Mouse (Mus musculus) mouse embryonic stem cell (cell line): ENCODE data around the gene Uba52.

Source experiments
- in situ Hi-C, 2 experiments: fragments of 300-500 bp; cut with MboI; formaldehyde crosslinking; loops; 1 replicate in 1 of 2; 3 replicates in 1 of 2; pipeline ENCODE4 v1.14.3; 2019 to 2020; ENCODE audit warnings: low sequenced_read_pairs in 2 of 2, low pct_unique_long_range_greater_than_20kb in 1 of 2, mixed read lengths in 1 of 2; ENCODE audit not compliant: unreplicated experiment in 1 of 2

The Uba52 gene

DNA sequence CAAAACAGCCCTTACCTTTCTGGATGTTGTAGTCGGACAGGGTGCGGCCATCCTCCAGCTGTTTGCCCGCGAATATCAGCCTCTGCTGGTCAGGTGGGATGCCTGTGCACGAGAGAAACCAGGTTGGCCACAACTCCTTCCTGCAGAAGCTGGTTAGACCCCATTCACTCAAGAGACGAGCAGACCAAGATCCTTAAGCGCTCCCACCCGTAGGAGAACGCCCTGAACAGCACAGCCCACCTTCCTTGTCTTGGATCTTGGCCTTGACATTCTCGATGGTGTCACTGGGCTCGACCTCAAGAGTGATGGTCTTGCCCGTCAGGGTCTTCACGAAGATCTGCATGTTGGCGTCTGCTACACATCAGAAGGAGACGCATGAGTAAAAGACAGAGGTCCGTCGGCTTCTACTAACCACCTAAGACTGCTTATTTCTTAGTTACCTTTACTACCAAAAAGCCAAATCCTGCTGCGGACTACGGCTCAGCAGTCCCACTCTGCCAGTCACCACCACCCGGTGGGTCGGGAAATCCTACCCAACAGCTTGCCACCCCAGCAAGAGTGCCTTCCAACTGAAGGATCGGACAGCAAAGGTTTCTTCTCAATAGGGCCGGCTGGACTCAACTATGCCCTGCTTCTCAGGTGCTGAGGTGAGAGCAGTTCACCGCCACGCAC, 1.2 kb downstream of the Uba52 start:
- in situ Hi-C loops, result loop anchor here in 1 of 2 experiments (10.0 kb wide), 1 partner anchor 95 kb away; no protein-coding TSS in a partner anchor

DNA sequence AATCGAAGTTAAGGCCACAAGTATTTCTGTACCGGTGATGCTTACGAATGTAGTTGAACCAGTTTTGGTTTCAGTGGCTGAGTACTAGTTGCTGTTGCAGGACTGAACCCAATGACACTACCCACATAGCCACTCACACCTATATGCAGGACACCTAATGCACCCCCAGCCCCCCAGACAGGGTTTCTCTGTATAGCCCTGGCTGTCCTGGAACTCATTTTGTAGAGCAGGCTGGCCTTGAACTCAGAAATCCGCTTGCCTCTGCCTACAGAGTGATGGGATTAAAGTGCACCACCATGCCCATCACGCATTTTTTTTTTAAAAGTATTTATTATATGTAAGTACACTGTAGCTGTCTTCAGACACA, 3.6 kb downstream of the Uba52 start:
- in situ Hi-C loops, result loop anchor here in 1 of 2 experiments (10.0 kb wide), 1 partner anchor 92 kb away; no protein-coding TSS in a partner anchor

DNA sequence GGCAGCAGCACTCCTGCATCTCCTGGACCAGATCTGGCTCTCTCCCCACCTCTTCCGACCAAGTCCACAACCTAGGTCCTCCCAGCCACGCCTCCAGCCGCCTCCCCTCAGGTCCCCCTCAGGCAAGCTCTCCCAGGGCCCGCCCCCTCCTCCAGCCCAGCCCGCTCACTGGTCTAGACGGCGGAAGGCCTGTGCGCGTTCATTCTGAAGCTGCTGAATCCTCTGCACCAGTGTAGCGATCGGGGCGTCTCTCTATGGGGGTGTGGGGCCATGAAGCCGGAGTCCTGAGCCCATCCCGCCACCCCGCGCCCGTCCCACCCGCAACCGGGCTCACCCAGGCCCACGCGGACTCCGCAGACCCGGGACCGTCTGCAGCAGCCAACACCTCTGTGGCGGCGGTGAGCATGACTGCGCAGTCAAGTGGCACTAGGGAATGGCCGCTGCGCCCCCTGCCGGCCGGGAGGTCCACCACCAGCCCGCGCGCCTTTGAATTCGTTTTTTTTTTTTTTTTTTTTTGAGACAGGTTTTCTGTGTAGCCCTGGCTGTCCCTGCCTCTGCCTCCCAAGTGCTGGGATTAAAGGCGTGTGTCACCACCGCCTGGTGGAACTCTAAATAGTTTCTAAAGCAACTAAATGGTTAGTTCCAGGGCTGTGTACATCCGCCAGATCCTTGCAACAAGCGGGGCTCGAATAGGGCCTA, 4.1 kb downstream of the Uba52 start, which contains the start of gene Rex1bd:
TSS of gene Rex1bd (minus strand) at position 425 of the 699 bp plus-strand sequence.
- in situ Hi-C loops, result loop anchor here in 1 of 2 experiments (10.0 kb wide), 1 partner anchor 92 kb away; no protein-coding TSS in a partner anchor

DNA sequence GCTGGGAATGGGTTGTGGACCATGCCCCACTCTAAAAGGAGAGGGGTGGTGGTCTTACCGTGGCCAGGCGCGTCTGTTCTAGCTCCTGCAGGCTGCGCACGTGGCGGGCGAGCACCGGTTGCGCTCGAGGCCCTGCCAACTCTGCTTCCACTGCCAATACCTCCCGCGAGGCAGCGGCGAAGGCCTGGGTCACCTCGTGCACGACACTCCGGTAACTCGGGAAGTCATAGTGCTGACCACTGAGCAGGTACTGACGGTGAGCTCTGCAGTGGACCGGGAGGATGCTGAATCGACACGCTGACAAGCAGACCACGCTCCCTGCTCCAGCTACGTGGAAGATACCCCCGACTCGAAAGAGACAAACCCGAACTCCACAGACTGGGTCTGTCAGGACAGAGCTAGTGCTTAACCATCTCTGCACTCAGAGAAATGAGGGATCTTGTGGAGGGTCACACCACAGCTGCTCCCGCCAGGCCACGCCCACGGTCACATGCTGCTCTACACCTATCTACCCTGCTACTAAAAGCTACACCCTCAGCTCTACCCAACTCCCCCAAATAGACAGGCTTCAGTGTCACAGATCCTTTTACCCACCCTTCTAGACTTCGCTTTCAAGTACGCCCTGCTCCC, 4.8 kb downstream of the Uba52 start:
- in situ Hi-C loops, result loop anchor here in 1 of 2 experiments (10.0 kb wide), 1 partner anchor 91 kb away; no protein-coding TSS in a partner anchor

DNA sequence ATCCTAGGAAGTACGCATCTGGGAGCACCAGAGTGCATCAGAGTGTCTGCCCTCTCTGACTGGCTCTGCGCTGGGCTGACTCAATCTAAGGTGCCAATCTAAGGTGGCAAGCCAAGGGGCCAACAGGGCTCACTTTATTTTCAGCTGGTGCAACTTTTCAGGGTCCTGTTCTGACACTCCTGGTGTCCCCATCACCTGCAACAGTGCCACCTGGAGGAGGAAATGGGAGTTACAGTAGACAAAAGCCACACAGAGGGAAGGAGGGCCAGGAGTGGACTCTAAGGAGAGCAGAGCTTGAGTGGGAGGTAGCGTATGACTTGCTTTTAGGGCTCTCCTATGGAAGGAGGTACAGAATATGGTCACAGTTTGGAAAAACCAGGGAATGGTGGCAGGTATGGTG, 5.8 kb downstream of the Uba52 start:
- in situ Hi-C loops, result loop anchor here (5.0 to 10.0 kb wide), 2 partner anchors 90 to 93 kb away; no protein-coding TSS in a partner anchor

DNA sequence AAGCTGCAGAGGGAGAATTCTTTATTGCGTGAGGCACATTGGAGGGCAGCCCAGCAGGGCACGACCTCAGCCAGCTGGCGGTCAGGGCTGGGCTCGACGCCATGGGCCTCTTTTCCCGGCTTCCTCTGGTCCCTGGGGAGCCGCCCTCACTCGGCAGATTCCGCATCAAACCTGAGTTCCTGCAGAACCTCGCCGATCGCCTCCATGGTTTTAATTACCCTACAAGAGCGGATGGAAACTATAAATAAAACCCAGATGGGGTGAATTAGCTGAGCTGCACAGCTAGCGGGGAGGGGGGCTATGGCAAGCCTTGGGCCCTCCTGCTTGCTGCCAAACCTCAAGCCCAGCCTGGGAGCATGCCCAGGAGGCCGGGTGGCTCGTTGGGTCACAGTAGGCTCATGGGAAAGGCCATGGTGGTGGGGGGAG, 6.3 kb downstream of the Uba52 start:
- in situ Hi-C loops, result loop anchor here (5.0 to 10.0 kb wide), 2 partner anchors 90 to 92 kb away; no protein-coding TSS in a partner anchor

DNA sequence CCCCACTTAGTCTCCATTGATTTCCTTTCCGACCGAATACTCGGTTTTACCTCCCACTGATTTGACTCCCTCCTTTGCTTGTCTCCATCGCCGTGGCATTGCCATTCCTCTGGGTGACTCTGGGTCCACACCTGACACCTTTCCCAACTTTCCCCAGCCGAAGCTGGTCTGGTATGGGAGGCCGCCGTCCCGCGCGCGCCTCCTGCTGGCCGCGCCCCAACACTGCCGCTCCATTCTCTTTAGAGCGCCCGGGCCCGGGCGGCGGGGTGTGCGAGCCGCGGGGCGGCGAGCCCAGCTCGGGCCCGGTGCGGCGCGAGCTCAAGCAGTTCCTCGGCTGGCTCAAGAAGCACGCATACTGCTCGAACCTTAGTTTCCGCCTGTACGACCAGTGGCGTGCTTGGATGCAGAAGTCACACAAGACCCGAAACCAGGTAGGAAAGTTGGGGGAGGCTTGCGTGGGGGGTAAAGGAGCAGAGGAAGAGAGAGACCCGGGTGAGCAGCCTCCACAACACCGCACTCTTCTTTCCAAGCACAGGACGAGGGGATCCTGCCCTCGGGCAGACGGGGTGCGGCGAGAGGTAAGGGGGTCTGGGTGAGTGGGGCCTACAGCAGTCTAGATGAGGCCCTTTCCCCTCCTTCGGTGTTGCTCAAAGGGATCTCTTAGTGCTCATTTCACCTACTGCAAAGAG, 7.4 kb downstream of the Uba52 start:
- in situ Hi-C loops, result loop anchor here (5.0 to 10.0 kb wide), 2 partner anchors 88 to 91 kb away; no protein-coding TSS in a partner anchor

DNA sequence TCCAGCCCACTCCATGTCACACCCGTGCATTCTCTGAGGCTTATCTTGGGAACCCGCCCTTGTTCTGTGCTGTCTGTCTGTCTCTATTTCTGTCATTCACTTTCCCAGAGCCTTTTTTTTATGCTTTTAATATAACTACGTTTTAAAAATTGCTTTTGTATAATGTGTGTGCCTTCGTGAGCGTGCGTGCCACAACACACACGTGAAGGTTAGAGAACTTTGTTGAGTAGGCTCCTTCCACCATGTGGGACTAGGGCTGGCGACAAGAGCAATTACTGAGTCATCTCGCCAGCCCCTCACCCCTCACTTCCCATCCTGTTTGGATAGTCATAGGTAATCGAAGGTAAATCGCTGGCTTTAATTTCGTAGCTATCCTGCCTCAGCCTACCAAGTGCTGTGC, 8.1 kb downstream of the Uba52 start:
- in situ Hi-C loops, result loop anchor here (5.0 to 10.0 kb wide), 2 partner anchors 88 to 90 kb away; no protein-coding TSS in a partner anchor

DNA sequence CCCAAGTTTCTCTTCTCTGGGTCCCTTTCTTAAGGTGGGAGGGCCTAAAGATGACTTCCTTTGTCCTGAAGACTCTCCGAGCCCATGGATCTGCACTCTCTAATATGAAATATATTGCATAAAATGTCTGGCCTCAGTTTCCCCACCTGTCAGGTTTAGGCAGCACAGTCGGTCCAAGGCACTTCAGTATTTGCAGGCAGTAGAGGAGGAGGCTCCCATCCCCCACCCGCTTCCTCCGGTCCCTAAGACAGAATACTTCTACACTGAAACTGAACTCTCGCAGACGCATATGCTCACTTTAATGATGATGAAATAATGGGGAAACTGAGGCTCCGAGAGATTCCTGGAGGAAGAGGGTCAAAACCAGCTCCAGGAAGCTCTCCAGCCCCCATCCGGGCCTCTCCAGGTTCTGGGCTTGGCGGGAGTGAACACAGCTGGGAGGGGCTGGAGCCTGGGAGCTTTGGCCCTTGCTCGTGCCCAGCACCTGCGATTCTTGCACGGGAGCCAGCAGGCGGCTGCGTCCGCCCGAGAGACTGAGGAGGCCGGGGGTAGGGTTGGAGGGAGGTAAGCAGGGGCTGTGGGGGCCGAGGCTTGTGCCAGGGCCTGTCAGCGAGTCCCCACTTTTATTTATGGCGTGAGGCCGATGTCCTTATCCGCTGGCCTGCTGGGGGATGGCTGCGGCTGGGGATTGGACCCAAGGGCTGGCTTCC, 8.6 kb downstream of the Uba52 start:
- in situ Hi-C loops, result loop anchor here (5.0 to 10.0 kb wide), 2 partner anchors 87 to 90 kb away; no protein-coding TSS in a partner anchor

DNA sequence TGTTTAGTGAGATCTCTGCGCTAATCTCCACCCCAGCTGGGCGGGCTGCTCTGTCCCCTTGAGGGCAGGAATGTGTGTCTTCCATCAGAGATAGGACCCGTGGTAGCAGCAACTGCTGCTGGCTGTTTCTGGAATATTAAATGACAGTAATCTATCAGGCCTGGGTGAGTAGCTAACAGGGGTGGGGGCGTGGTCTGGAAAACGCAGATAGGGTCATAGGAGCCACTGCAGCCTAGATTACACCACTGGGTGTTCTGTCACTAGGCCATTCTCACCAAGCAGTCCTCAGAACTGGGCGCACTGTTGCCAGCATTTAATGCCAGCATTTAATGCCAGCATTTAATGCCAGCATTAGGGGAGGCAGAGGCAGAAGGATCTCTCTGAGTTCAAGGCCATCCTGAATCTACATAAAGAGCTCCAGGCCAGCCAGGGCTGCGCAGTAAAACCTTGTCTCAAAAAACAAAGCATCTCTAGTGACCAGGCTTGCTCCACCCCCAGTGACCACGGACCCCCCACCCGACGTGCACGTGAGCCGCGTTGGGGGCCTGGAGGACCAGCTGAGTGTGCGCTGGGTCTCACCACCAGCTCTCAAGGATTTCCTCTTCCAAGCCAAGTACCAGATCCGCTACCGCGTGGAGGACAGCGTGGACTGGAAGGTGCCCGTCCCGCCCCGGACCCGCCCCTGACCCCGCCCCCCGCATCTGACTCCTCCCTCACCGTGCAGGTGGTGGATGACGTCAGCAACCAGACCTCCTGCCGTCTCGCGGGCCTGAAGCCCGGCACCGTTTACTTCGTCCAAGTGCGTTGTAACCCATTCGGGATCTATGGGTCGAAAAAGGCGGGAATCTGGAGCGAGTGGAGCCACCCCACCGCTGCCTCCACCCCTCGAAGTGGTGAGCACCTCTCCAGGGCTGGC, 10.0 kb downstream of the Uba52 start:
- in situ Hi-C loops, result loop anchor here (5.0 to 10.0 kb wide), 2 partner anchors 86 to 88 kb away; no protein-coding TSS in a partner anchor

DNA sequence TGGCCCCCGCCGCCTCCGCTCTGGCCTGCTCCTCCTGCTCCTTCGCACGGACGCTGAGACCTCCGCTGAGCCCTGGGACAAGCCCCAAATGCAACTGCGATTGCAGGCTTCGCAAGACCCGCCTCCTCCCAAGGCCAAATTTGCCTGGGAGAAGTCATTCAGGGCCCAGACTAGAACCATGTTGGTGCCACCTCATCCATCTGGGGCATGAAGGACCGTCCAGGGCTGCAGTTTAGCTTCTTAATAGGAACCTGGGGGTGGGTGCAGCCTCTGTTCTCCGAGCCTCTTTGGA, 14.9 kb downstream of the Uba52 start:
- in situ Hi-C loops, result no loop called here

DNA sequence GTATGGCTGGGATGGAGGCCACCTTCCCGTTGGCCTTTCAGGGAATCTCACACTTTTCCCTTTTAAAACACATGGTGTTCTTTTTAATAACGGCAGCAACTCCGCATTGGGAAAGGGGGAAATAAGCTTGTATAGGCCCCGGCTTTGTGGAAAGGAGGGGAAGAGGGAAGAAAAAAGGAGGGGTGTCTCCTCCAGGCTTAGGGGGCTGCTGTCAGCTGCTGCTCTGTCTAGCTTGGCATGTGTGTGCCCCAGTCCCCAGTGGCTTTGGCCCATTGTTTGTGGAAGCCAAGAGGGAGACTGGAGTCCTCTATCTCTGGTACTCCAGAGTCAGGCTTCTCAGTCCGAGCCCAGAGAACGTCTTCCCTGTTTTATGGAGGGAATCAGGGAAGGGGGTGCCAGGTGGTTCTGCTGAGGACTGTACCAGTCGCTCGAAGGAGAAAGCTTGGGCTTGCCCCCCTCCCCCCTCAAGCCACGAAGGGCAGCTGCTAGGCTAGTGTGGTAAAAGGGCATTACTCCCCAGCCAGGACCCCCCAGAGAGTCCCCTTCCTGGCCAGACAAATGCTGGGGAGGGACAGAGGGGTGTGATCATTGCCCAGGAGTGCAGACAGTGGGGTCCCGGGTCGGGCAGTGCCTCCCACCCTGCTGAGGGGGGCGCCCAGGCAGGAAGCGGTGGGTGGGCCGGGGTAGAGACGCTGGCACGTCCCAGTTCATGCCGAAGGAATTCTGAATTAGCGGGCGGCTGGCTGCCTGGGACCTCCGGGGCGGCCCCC, 15.4 kb downstream of the Uba52 start:
- in situ Hi-C loops, result no loop called here

DNA sequence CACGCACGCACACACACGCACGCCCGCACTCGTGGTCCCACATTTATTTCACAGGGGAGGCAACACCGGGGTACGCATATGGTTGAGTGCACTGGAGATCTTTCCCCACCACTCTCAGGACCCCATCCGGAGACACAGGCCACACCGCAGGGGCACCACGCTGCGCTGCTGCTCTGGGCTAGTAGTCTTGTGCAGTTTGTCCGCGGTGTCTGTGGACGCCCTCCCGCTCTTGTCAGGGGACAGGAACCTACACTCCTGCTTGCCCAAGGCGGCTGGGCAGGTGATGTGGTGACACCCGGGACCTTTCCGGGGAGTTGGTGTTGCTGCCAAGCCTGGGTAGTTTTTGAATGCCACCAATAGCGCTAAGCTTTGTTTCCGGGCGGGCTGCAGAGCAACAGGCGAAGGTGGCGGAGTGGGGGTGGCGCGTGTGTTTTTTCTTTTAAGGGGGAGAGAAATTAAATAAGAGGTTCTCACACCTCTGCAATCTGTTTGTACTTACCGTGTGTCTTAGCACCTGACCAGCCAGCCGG, 16.1 kb downstream of the Uba52 start:
- in situ Hi-C loops, result no loop called here

DNA sequence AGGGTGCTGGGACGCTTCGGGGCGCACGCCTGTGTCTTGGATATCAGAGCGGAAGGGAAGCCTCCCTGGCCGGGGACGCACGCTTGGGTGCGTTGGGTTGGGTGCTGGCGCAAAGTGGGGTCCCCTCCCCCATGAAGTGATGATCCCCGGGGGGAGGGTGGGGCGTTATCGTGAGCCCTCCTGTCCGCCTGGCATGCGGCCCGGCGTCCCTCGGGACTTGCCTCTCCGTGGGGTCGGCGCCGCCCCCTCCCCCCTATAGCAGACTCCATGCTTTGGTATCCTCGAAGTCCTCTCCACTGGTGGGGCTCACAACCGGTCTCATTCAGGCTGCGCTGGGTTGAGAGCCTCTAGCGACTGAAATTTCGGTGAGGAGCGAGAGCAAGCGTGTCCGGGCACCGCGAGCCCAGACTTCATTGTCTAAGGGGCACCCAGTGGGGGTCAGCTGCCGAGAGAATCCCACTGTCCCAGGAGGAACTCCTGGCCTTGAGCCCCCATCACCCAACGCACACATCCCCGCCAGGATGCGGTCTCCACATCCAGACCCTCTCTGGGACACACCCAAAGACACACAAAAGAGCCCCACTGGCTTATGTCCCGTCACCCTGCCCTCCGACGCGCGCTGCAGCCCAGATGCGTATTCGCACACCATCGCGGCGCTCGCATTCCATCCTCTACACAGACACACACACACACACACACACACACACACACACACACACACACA, 16.7 kb downstream of the Uba52 start:
- in situ Hi-C loops, result no loop called here
